Mouse (Mus musculus) testis, postnatal 10 days (tissue): ENCODE results near the gene Rcan3.

Source experiments
- DNase-seq: peaks from one replicate; pipeline ENCODE4 v3.0.0; 2021; ENCODE audit warnings: low spot score

Gene Rcan3

DNA sequence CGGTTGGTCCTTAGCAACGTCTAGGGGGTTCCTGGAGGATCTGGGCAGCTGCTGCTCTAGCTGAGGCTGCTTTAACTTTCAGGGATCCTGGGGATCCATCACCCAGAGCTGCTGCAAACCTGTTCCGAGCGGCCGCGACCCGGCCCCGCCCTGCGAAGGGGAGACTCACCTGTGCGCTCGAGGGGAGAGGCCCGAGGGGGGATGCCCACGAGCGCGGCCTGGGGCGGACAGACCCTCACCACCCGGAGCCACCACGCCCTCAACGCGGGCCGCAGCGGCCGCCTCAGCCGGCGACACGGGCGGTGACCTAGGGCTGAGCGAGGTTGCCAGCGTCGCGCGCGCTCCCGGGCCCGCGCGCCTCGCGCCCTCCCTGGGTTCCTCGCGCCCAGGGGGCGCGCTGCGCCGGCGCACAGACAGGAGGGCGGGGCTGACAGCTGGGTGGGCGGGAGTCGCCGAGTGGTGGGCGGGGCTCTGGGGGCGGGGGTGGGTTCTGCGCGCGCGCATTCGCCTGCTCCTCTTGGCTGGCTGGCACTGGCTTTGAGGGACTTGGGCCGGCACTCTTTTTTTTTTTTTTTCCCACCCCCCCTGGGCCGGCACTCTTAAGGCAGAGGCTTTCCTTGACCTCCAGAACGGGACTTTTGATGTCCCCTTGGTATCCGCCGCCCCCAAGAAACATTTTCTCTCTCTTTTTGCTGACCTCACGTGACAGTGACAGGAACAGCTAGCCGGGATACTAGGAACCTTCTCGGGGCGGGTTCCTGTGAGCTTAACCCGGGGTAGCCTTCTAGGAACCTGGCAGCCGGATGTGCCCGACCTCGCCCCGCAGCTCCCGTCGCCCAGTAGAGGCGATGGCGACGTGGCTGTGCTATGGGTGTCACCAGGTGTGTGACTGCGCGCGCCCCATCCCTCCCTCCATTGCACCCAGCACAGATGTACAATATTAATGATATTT lies at the start of gene Rcan3:
Gene Rcan3, minus strand, starts transcription at position 411 of the 952 bp plus-strand sequence.
- DNase-seq: peak; percentile 92

DNA sequence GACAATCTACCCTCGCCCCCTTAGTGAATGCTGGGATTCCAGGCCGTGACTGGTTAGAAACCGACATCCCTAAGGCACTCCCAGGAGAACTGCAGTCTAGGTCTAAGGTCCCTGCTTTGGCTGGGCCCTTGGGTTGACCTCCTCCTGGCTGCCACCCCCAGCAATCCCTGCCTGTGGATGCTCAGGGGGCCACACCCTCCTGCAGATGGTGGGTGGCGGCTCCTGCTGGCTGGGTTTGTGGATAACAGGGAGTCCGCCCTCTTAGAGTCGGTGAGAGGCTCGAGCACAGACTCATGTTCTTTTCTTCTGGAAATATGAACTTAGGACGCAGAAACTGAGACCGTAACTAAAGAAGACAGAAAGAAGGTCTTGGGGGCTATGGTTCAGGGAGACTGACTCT lies 46.7 kb upstream of the Rcan3 start:
- no peak for DNase-seq

DNA sequence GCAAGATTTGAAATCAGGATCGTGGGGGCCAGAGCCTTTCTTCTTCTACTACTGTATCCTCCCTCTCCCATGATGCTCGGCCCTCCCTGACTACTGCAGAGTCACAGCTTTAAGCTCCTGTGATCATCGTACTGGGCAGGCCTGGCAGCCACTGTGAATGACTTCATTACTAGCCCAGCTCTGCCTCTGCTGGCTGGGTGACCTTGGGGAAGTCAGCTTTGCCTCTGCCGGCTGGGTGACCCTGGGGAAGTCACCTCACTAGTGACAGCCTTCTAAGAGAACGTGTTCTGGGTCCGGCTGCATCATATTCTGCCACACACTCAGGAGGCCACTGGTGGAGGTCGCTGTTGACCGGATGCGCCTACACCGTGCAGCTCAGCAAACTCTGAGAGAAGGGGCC lies 44.2 kb upstream of the Rcan3 start:
- DNase-seq: no peak

DNA sequence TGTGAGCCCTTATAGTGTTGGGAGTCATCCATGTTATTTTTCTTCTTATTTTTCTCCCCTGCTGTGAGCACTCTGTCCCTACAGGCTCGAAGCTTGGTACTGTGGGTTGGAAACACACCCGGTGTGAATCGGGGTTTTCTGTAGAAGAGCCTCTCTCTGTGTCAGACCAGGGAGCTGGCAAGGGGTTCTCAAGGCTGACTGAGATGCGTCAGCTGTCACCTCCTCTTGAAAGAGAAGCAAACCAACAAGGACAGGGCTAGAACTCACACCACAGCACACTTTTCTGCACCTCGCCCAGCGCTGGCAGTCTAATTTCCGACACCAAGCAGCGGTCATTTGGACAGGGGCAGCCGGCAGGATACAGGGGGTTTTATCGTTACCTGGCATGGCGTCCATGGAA lies 29.8 kb upstream of the Rcan3 start:
- no peak for DNase-seq

DNA sequence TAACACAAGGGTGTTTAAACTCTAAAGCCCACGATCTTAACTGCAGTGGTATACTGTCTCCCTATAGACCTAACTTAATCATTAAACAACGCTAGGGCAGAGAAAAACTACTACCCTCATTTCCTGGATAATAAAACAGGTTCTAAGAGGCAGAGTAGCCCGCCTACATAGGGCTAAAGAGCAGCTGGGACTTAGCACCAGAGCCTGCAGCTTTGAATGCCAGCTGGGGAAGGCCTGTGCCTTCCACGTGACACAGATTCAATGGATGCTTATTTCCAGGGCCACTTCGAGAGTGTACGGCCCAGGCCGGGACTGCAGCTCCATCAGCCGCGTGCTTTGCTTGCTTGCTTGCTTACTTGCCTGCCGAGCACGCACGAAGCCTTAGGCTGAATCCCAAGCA lies 19.9 kb upstream of the Rcan3 start:
- DNase-seq: no peak

DNA sequence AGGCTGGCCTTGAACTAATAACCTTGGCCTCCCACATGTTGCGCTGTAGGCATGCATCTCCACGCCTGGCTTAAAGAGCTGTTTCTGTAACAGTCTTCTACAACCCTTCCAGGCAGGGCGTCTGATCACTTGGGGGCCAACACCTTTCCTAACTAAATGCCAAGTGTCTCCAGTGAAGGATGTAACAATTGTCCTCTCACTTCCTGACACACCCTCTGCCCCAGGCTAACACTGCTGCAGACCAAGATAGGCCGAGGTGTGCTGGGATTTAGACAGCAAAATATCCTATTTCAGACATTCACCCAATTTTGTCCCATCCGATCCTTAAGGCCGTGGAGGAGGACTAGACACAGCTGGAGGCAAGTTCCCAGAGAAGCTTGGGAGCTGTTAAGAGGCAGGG lies 19.5 kb upstream of the Rcan3 start:
- DNase-seq: no peak

DNA sequence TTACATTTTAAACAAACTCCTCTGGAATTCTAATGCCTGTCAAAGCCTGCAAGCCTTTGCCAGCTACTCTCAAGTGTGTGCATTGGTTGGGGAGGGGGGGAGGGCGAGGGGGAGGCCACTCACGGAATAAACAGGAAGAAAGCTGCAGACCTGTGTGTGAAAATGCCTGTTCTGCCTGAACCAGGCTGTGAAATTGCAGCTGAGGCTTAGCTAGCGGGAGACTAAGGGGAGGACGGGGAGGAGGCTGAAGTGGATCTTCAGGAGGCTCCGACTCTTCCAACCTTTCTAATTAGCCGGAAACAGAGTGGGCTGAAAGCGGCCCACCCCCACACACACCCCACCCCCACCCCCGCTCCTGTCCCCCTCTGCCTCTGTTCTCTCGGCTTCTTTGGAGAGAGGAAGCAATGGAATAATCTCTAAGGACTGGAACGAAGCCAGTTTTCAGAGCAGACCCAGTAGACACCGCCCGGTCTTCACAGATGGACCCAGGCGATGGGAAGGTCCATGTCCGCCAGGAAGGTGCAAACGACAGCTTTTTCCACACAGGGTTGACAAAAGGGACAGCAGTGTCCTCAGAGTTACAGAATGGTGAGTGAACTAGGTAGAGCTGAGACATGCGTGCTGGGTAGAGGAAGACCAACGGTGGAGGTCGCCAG lies 17.8 kb upstream of the Rcan3 start:
- DNase-seq: no peak

DNA sequence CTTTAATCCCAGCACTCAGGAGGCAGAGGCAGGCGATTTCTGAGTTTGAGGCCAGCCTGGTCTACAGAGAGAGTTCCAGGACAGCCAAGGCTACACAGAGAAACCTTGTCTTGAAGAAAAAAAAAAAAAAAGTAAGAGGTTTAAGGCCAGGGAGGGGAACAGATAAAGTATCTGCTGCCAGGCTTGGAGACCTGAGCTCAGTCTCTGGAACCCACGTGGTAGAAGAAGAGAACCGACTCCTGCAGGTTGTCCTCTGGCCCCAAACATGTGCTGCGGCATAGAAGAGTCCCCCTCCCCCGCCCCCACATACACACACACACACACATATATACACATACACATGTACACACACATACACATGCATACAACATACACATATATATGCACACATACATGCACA lies 8.8 kb upstream of the Rcan3 start:
- no peak for DNase-seq

DNA sequence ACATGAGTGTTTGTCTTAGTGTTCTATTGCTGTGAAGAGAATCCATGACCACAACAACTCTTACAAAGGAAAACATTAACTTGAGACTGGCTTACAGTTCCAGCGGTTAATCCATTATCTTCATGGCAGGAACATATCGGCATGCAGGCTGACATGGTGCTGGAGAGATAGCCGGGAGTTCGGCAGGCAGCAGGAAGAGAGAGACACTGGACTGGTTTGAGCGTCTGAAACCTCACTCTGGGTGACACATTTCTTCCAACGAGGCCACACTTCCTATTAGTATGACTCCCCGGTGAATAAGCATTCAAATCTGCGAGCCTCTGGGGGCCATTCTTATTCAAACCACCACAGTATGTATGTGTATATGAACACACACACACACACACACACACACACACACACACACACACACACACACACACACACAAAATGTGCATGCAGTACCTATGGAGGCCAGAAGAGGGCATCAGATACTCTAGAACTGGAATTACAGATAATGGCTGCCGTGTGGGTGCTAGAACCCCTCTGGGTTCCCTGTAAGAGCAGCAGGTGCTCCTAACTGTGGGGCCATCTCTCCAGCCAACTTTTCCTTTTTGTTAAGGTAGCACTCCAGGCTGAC lies 6.4 kb upstream of the Rcan3 start:
- no peak for DNase-seq

DNA sequence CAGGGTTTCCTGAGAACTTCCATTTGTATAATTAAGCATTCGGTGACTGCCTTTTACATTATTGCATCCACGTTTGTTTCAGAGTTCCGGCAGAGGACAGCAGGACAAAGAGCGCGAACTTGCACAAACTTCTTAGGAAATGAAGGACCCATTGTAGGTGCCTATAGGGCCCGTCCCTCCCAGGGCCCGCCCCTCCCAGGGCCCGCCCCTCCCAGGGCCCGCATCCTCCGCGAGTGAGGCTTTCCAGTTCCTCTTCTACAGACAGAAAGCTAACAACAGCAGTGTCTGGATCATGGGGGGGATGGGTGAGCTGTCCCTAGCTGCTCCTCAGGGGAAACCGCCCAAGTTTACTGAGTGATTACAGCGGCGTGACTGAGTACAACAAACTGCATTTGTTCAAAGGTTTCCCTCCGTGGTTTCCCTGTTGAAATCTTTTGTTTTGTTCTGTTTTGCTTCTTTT lies 5.6 kb upstream of the Rcan3 start:
- peak; percentile 58 for DNase-seq

DNA sequence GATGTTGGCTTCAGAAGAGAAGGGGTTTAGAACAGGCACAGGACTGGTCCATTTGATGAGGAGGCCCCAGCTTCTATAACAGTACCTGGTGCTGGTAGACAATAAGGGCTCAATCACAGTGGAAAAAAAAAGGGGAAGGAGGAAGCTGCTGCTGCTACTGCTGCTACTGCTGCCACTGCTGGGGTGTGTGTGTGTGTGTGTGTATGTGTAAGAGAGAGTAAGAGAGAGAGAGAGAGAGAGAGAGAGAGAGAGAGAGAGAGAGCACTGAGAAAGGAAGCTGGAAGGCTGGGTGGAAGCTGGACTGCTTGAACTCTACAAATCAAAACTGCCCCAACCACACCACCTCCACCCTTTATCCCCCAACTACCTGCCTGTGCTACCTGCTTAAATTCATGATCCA lies 4.3 kb upstream of the Rcan3 start:
- DNase-seq: no peak

DNA sequence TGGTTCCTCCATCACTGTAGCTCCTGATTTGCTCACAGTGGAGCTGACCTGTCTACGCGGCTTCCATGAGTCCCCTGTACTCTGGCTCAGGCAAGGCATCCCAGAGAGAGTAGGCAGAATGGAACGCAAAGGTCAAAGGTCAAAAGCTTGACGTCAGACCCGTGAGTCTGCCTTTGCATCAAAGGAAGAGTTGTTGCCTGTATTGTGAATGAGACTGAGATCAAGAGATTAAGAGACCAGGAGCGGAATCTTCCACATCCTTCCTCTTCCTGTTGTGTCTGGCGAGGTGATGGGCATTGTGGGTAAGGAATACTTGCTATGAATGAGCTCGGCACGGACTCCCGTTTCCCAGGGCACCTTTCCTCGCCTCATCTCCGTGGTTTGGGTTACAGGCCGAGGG lies 2.6 kb upstream of the Rcan3 start:
- DNase-seq: no peak

DNA sequence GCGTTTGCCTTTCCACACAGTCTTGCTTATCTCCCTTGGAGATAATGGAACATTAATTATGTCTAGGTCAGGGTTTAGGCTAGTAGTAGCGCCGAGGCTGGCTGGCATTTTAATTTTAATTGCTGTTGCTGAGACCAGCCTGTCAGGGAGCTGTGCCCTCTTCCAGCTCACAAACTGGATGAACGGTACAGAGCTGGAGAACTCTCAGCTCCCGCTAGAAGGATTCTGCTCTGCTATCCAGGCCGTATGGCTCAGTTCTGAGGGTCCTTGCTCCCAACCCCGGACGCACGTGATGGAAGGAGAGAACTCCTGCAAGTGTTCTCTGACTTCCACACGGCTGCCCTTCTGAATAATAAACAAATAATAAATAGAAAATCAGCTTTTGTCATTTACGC lies 739 bp upstream of the Rcan3 start:
- no peak for DNase-seq

DNA sequence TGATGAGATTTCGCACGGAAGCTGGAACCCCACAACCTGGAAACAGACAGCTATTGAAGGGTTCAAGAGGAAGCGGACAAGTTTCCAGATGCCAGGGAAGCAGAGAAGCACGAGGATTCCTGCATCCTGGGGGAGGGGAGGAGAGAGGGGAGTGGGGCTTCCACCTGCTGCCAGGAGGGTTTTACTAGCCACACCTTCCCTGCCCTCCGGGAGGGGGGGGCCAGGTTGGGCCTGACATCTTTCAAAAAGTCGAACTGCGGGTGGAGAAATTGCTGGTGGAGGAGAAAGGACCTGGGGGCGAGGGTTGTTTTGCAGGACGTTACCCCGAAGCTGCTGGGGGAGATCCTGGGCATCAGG lies 589 bp downstream of the Rcan3 start:
- no peak for DNase-seq

DNA sequence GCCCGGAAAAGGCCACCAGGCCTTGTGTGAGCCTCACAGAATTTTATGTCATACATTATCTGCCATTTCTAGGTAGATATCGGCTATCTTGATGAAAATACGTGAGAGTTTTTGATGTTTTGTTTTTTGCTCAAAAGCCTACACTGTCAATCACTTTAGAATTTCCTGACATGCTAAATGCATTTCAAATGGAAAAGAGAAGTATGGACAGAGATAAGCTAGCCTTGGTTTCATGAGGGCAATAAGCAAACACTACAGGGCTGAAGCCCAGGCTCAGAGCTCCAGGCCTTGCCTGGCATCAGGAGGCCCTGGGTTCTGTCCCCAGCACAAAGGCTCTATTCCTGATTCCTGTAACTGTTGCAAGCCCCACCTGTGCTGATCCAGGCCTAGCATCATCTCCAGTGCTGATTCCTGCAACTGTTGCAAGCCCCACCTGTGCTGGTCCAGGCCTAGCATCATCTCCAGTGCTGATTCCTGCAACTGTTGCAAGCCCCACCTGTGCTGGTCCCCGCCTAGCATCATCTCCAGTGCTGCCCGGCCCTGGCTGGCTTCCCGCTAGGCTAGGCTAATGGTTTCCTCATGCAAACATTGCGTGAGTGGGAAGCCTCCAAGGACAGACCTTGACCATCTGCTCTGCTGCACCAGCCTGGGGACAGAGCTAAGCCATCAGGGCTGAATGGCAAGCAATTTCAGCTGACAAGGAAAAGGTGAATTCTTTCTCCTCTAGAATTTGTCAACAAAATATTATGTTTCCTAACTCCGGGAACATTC lies 3.5 kb downstream of the Rcan3 start:
- DNase-seq: no peak

DNA sequence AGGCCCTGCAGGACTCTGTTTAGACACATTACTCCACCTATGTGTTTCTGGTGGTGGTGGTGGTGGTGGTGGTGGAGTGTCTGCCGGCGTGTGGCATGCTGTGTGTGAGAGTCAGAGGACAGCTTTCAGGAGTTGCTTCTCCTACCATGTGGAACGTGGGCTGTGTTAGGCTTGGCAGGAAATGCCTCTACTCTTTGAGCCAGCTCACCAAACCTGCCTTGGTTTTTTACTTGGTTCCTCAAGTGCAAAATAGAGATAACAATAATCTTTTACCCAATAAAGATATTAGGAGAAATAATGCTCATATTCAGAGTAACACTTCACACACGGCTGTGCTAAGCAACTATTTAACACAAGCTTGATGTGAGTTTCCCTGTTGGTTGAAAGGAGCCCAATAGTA lies 4.3 kb downstream of the Rcan3 start:
- DNase-seq: no peak

DNA sequence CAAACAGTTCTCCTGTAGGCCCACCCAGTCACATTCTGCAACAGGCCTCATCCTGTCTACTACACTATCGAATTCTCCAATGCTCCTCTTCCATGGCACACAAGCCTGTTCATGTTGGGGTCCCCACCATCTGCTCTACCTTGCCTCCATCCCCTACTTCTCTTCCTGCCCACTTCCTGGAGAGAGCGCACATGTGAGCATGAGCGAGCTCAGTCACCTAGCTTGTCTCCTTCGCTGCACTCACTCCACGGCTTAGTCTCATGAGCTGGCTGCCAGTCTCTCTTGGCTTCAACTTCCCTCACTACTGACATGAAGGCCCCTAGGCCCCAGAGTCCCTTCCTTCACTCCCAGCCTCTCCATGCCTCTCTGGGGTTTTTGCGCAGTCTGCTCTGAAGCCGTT lies 7.1 kb downstream of the Rcan3 start:
- DNase-seq: no peak

DNA sequence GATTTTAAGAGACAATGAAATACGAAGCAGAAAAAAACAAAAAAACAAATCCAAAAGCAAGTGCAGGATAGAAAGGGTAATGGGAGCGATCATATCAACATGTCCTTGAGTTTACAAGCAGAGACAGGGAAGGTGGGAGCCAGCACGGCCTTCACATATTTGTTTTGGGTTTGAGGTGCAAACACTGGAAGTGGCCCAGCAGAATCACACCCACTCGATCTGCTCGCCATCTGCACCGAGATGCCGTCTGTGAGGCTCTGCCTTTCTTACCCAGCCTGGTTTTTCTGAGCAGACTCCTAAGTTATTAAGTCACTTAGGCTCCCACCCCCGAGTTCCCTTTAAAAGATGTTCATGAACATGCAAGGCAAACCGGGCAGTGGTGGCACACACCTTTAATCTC lies 8.0 kb downstream of the Rcan3 start:
- DNase-seq: no peak

DNA sequence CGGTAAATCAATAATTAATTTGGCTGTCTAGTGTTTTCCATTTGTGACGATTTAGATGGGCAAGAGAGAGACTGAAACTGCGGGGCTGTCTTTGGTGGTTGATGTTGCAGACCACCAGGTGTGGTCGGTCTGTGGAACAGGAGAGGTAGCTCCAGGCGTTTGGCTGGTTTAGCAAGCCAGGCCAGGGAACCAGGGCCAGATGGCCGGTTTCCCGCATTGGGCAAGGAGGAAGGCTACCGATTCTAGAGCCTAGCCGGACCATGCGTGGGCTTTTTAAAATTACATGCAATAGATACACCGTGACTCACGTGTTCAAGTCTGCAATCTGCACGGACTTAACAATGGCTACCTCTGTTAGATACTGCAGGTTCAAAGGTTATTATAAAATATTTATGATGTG lies 12.7 kb downstream of the Rcan3 start:
- DNase-seq: no peak

DNA sequence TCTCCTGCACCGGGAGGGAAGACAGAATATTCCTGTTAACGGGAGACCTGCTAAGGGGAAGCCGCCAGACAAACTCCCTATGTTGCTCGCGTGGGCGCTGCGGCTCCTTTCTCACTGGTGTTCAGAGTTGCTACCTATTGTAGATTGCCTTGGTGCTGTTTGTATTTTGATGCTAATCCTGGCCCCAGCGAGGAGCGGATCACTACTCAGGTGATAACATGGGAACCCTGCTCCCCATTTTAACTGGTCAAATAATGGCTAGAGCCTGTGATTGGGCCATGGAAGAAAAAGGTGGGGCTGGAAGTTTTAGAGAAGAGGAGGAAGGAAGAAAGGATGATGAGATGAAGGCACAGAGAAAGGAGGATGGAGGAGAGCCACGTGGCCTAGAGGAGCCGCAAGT lies 13.2 kb downstream of the Rcan3 start:
- DNase-seq: no peak

DNA sequence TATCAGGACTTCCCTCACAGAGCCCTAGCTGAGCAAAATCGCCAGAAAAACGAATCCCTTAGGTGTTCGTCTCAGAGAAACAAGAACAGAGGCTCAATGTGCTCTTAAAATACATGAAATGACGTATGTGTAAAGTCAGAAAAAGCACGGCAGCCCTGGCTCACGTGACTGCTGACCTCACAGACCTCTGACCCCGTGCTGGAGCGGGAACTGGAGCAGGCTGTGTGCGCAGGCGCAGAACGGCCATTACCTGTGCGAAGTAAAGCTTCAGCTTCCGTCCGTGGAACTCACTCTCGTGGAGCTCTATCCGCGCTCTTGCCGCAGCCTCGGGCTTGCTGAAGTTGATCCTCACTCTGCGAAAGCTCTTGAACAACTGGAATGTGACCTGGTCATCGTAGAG lies 13.7 kb downstream of the Rcan3 start:
- no peak for DNase-seq

DNA sequence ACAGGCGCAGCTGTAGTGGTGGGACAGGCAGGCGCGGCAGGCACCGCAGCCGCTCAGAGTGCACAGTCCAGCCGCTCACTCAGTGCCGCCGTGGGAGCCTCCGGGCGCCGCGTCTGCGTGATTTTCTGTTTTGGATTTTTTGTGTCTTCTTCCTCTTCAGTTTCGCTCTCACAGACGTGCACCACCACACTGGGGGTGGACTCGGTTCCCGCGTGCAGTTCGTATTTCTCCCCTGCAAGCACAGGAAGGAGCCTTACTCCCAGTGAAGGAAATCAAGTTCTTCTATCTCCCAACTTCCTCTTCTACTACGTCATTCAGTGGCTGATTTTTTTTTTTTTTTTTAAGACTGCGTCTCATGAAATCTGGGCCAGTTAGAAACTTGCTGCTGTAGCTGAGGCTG lies 17.3 kb downstream of the Rcan3 start:
- DNase-seq: no peak
